Mouse (Mus musculus): ENCODE data around the gene Trim75.

The Trim75 gene

DNA sequence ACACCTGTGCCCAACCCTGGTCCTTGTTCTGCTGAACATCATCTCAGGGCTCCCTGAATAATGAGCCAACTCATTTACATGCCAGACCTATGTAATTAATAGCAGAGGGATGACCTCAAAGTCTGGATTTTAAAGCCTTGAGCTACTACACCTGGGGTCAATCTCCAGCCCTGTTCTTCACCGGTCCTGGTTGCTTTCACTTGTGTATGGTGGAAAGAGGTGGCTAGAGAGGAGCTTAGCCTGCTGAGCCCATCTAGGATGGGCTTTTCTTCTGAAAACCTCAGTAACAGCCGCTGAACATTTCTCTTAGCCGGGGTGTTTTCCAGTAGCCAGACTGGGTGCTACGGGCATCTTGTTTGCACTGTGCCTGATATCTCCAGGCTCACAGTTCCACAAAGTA, at the start of gene Trim75:
TSS of gene Trim75 (minus strand) at position 101 of the 400 bp plus-strand sequence.
- DNase-seq (ENCODE audit: low spot score) = no peak

DNA sequence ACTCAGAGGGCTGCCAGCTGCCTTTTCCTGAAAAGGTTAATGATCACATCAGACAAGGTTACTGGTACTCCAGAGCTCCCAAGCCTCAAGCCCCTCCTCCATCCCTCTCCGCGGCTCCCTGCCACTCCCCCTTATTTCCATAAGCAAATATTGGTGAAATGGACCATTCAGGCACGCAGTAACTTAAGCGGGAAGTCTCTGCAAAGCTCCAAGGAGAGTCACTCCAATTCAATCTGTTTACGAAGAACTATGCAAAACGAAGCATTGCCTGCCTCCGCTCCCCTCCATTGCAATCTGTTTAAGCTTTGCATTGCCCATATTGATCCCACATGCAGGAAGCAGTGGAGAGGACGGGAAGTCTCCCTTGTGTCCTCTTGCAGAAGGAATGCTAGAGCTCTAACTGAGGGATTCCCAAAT, 49.5 kb upstream of the Trim75 start, which contains the start of gene Apela:
TSS of gene Apela (minus strand) at position 220 of the 417 bp plus-strand sequence.
- peak; percentile 80 for DNase-seq (ENCODE audit: low spot score)

DNA sequence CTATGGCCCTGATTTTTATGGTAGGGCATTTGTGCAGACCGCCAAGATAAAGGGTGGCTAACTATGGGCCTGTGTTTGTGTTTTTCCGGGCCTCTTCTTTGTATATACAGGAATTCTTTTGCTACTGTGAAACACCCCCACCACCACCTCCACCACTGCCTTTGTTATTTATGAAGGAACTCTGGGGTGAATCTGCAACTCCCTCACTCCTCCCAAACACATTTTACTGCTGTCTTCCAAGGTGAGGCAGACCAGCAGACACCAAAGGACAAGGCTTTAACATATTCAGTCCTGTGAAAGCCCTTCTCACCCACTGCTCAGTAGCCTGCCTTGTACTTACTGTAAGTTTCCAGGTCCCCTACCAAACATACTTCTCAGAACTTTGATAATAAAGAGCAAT, 46.5 kb upstream of the Trim75 start:
- DNase-seq (ENCODE audit: low spot score) = no peak

GRCm38 (mm10) chr8:65033056-65033455, 45.4 kb upstream of the Trim75 start:
- no peak for DNase-seq (ENCODE audit: low spot score)

- DNase-seq (ENCODE audit: low spot score) = no peak
Measured at GRCm38 (mm10) chr8:65032107-65032506, 44.5 kb upstream of the Trim75 start.

DNA sequence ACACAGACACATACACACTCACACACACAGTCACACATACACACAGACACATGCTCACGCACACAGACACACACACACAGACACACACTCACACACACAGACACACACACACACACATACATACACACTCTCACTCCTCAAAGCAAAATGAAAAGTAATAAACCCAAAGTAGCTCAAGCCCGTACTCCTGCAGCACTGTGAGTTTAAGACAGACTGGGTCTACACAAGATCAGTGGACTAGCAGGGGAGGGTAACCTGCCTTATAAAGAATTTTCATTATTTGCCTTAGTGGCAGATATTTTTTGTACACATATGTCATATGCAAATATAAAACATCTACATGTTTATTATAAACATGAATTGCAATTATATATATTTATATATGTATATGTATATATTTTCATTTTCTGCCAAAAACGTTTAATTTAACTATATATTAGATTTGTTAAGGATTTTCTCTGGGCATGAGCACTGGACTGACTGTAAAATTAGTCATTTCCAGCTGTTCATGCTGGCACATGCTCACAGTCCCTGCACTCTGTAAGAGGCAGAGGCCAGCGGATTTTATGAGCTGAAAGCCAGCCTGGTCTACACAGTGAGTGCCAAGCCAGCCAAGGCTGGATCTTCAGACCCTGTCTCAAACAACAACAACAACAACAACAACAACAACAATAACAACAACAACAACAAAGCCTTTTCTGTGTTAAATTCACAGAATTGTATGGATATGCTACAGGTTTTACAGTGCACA, 43.3 kb upstream of the Trim75 start:
- DNase-seq (ENCODE audit: low spot score) = no peak

- no peak for DNase-seq (ENCODE audit: low spot score)
Measured at GRCm38 (mm10) chr8:65029776-65030175, 42.1 kb upstream of the Trim75 start.

- no peak for DNase-seq (ENCODE audit: low spot score)
Measured at GRCm38 (mm10) chr8:65028959-65029686, 41.5 kb upstream of the Trim75 start.

DNA sequence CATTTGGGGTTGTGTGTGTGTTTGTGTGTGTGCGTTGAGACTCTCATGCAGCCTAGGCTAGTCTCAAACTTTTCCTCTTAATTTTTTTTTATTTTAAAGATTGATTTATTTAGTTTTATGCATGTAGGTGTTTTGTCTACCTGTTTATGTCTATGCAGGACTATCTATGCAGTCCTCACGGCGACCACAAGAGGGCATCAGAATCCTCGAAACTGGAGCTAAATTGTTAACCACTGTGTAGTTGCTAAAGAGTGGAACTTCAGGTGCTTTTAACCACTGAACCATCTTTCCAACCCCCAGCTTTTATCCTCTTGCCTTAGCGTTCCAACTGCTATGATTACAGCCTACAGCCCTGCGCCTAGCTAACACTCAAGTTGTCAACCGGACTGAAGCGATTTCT, 34.9 kb upstream of the Trim75 start:
- DNase-seq (ENCODE audit: low spot score) = peak; percentile 18

GRCm38 (mm10) chr8:65018423-65018822, 30.8 kb upstream of the Trim75 start, which contains the start of the genes Trim61 and Trim60:
Gene Trim61 (minus strand): TSS chr8:65018523.
Gene Trim60 (minus strand): TSS chr8:65018584.
- no peak for DNase-seq (ENCODE audit: low spot score)

GRCm38 (mm10) chr8:65007616-65008015, 20.0 kb upstream of the Trim75 start:
- DNase-seq (ENCODE audit: low spot score) = peak; percentile 27

DNA sequence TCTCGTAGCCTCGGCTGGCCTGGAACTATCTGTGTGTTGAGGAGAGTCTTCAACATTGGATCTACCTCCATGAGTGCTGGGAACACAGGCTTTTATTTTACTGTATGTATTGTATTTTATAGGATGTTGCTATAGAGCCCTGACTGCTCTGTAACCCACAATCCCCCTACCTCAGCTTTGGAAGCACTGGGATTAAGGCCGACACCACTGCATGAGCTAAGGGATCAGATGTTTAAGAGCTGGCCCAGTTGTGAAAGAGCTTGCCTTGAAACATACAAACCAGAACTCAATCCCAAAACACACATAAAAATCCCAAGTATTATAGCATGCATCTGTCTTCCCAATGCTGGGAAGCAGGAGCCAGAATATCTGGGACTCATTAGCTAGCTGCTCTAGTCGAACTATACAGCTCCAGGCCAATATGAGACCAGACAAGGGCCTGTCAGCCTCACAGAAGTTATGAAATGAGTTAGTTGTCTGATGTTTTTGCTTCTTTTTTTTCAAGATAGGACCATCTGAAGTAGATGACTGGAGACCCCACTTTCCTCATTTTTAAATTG, 11.3 kb upstream of the Trim75 start:
- no peak for DNase-seq (ENCODE audit: low spot score)

DNA sequence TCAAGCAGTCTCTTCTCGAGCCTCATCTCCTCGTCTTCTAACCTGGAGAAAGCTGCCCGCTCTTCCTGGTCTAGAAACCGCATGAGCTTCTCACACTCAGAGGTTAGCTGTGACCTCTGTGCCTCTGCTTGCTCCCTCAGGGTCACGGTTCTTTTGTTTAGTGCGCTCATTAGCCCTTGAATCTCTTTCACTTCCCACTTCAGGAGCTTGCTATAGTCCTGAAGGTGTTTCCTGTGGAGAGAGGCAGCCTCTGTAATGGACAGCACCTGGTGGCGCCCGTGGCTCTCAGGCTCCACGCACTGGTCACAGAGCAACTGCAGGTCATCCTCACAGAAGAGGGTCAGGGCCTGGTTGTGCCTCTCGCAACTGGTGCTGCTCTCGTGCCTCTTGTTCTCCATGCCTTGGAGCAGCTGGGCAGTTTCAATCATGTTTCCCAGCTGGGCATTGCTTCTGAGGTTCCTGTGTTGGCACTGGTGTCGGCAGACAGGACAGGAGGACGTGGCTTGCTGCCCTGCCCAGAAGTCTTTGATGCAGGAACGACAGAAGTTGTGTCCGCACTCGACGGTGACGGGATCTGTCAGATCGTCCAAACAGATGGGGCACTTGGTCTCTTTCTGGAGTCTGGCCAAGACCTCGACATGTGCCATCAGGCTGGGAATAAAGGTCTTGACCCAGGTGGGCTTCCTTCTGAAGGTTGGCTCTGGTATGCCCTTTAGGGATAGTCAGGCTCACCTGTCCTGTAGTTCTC, 4.3 kb downstream of the Trim75 start:
- no peak for DNase-seq (ENCODE audit: low spot score)

DNA sequence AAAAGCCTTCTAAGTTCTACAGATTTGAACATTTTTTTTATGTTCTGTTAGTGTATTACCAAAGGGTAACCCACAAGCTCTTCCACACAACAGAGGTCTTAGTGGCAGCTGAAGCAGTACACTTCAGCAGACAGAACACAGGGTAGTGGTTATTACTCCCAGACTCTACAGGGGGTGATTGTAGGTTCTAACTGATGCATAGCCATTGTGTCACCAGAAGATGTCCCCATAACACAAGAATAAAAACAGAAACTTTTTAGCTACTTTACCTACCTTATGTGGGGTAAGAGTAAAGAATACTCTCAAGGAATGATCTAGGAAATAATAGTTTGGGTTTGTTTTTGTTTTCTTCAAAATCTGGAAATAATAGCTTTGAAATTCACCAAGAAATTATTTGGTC, 24.8 kb downstream of the Trim75 start:
- no peak for DNase-seq (ENCODE audit: low spot score)

DNA sequence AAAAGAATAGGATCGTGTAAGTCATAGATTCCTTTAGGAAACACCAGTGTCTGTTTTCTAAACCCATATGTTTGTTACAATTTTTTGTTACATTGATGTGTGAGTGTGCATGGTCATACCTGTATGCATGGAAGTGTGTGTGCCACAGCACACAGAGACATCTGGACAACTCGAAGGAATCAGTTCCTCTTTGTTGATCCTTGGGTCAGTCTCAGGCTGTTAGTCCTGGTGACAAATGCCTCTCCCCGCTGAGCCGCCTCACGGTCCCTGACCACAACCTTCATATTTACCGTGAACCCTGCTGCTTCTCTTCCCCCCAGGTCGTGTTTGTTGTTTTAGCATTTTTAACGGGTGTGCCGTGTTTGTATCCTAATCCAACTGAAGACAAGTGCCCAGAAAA, 28.6 kb downstream of the Trim75 start:
- DNase-seq (ENCODE audit: low spot score) = no peak

GRCm38 (mm10) chr8:64952101-64952500, 35.5 kb downstream of the Trim75 start:
- DNase-seq (ENCODE audit: low spot score) = no peak

- DNase-seq (ENCODE audit: low spot score) = no peak
Measured at GRCm38 (mm10) chr8:64948371-64948770, 39.3 kb downstream of the Trim75 start.

DNA sequence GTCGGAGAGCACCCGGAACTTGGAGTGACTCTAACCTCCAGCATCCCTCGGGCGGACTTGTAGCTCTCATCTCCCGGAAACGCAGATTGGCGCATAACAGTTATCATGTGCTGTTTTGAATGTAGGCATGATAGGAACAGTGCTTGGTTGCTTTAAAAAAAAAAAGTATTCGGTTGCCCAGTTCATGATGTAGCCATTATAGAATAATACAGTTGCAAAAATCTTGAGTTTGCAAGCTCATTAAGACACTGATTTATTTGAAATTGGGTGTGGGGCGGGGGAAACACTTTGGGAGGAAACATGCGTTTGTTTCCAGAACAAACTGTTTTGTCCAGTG, 40.0 kb downstream of the Trim75 start:
- DNase-seq (ENCODE audit: low spot score) = no peak

GRCm38 (mm10) chr8:64946820-64947697, 40.6 kb downstream of the Trim75 start, which contains the start of gene Tmem192:
Gene Tmem192 (plus strand): TSS chr8:64947185.
- peak; percentile 93 for DNase-seq (ENCODE audit: low spot score)

DNA sequence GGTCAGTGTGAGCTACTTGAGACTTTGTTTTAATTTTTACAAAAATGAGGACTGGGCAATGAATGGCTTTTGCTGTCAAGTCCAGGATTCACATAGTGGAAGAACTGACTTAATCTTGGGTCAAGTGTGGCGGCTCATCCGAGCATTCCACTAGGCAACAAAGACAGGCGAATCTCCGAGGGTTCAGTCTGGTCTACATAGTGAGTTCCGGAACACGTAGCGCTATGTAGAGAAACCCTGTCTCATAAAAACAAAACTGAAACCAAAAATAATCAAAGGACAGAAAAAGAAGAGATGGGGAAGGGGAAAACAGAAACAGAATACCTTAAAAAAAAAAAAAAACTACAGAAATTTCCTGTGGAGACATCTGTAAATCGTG, 41.2 kb downstream of the Trim75 start:
- no peak for DNase-seq (ENCODE audit: low spot score)

GRCm38 (mm10) chr8:64945606-64946005, 42.0 kb downstream of the Trim75 start:
- no peak for DNase-seq (ENCODE audit: low spot score)

All from yolk sac, embryonic 10.5 days (tissue).